Mouse (Mus musculus) urinary bladder, postnatal 25 days (tissue): Measurements from ENCODE around the gene Igsf21.
A peak's percentile ranks its signal among the peaks of the same experiment; 100 is the strongest.

Experiments
- DNase-seq: peaks from one replicate; pipeline ENCODE4 v3.0.0; 2022; ENCODE audit warnings: low spot score

Gene Igsf21

GRCm38 (mm10) chr4:140192276-140193002 lies 54.1 kb downstream of the Igsf21 start:
- DNase-seq = no peak

GRCm38 (mm10) chr4:140189601-140190000 lies 57.0 kb downstream of the Igsf21 start:
- no peak for DNase-seq

GRCm38 (mm10) chr4:140188626-140189025 lies 58.0 kb downstream of the Igsf21 start:
- no peak for DNase-seq

- DNase-seq = no peak
These were observed 59.0 kb downstream of the Igsf21 start for GRCm38 (mm10) chr4:140187404-140188145.

- no peak for DNase-seq
These were observed 67.0 kb downstream of the Igsf21 start for GRCm38 (mm10) chr4:140179576-140179975.

GRCm38 (mm10) chr4:140177055-140177454 lies 69.5 kb downstream of the Igsf21 start:
- no peak for DNase-seq

GRCm38 (mm10) chr4:140173746-140174399 lies 72.7 kb downstream of the Igsf21 start:
- no peak for DNase-seq

- DNase-seq = no peak
These were observed 73.5 kb downstream of the Igsf21 start for GRCm38 (mm10) chr4:140173084-140173483.

GRCm38 (mm10) chr4:140171917-140172316 lies 74.7 kb downstream of the Igsf21 start:
- no peak for DNase-seq

- no peak for DNase-seq
These were observed 75.4 kb downstream of the Igsf21 start for GRCm38 (mm10) chr4:140171189-140171588.

- no peak for DNase-seq
These were observed 80.7 kb downstream of the Igsf21 start for GRCm38 (mm10) chr4:140165851-140166250.

GRCm38 (mm10) chr4:140164662-140165061 lies 81.9 kb downstream of the Igsf21 start:
- DNase-seq = no peak

- no peak for DNase-seq
These were observed 87.0 kb downstream of the Igsf21 start for GRCm38 (mm10) chr4:140159617-140160016.

- no peak for DNase-seq
These were observed 91.6 kb downstream of the Igsf21 start for GRCm38 (mm10) chr4:140154899-140155463.

- DNase-seq = no peak
These were observed 92.1 kb downstream of the Igsf21 start for GRCm38 (mm10) chr4:140154484-140154883.

GRCm38 (mm10) chr4:140153711-140154114 lies 92.9 kb downstream of the Igsf21 start:
- no peak for DNase-seq

GRCm38 (mm10) chr4:140153101-140153500 lies 93.5 kb downstream of the Igsf21 start:
- peak; percentile 37 for DNase-seq

GRCm38 (mm10) chr4:140149706-140150105 lies 96.9 kb downstream of the Igsf21 start:
- no peak for DNase-seq

GRCm38 (mm10) chr4:140147857-140148695 lies 98.5 kb downstream of the Igsf21 start:
- no peak for DNase-seq

GRCm38 (mm10) chr4:140147079-140147840 lies 99.3 kb downstream of the Igsf21 start:
- DNase-seq = no peak
